Mouse (Mus musculus): ENCODE measurements around the gene Pi4ka.

- TF ChIP-seq POLR2A (IDR thresholded peaks at IDR 0.05; ENCODE audit: borderline replicate concordance, insufficient read depth, low read length) (no peak), CTCF (IDR thresholded peaks at IDR 0.05; ENCODE audit: borderline replicate concordance, insufficient read depth, low read depth, low read length) (no peak)
Observed at GRCm38 (mm10) chr16:17254005-17254597, 152.0 kb downstream of the Pi4ka start.

All from cerebellum, adult 2 months (tissue).